Mouse (Mus musculus): ENCODE results near the gene Gm26938. TPM values are rescaled to one million over a fixed set of nuclear protein-coding genes. Genes with fewer than 3 reads are reported as not detected.

Gene Gm26938
- total RNA-seq, 2 experiments from 2014 or later: not detected

DNA sequence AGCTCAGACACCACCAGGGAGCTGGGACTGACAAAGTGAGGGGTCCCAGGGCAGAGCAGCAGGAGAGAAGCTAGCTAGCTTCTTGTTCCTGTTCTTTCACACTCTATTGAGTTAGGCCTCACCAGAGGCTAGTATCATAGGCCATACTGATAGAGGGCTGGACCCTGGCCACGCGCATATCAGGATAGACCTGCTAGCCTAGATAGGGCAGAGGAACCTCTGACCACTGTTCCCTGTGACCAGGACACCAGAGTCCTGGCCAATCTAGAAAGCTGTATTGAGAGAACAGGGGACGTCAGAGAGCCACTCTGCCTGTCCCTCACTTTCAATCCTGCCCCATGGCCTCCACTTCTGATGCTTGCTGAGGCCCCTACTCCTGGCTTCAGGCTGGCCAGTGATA, 8.2 kb downstream of the Gm26938 start:
- intact Hi-C loops (cut with DNase I): no loop called here
- no peak for DNase-seq (ENCODE audit: low spot score in 2 of 2)

DNA sequence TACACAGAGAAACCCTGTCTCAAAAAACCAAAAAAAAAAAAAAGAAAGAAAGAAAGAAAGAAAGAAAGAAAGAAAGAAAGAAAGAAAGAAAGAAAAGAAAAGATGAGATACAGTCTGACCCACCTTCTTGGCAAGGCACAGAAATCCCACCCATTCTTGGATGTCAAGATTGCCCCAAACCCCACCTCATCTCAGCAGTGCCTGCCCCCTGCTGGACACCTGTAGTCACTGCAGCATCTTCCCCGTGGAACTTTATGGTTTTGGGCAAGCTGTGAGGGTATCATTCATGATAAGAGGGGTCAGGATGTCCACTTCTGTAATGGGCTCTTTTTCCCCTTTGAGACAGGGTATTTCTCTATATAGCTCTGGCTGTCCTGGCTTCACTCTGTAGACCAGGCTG, 8.9 kb downstream of the Gm26938 start:
- no peak for DNase-seq (ENCODE audit: low spot score in 2 of 2)
- intact Hi-C loops (cut with DNase I): no loop called here

DNA sequence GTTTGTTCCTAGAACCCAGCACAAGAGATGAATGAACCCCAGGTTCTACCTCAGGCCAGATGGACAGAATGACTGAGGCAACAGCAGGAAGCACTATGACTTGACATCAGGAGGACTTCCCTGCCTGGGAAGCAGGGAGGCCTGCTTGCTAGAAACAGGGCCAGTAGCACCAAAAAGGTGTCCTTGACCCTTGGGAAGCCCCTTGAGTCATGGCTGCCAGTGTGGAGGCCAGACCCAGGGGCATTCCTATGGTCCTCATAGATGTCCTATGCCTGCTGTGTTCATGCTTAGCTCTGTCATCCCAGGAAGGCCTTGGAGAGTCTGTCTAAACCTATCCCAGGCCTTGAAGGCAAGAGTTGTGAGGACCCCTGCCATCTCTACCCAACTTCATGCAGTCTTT, 9.8 kb downstream of the Gm26938 start:
- no peak for DNase-seq (ENCODE audit: low spot score in 2 of 2)
- intact Hi-C loops (cut with DNase I): no loop called here

DNA sequence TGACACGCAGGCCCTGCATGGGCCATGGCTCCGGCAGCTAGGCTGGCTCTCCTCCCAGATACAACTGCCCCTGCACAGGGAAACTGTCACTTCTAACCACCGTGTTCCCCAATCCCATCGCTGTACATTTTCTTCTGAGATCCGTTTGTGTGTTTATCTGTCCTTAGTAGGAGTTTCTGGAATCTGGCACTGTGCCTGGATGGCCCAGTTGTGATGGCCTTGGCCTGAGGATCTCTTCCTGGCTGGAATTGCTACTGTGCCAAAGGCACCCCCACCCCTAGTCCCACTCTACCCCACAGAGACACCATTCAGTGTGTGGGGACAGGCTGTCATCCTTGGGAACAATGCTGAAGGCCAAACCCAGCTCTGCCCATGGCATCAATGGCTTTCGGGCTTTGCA, 10.2 kb downstream of the Gm26938 start:
- intact Hi-C loops (cut with DNase I): no loop called here
- no peak for DNase-seq (ENCODE audit: low spot score in 2 of 2)

DNA sequence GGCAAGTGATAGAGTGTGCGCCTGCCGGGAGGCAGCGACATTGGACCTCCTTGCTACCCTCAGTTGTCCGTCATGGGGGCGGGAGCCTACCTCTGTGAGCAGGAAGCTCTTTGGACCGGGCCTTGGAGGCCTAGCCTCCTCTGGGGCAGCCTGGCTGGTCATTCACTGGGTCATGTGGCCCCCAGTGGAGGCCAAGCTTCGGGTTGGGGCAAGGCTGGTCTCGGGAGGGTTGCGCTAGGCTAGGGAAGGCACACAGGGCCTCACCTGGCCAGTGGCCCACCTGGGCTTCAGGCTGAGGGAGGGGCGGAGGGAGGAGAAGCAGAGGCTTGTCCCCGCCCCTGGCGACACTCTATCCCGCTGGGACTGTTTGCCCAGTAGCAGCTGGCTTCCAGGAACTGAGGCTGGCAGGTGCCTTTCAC, 12.2 kb downstream of the Gm26938 start:
- no peak for DNase-seq (ENCODE audit: low spot score in 2 of 2)
- intact Hi-C loops (cut with DNase I): no loop called here

DNA sequence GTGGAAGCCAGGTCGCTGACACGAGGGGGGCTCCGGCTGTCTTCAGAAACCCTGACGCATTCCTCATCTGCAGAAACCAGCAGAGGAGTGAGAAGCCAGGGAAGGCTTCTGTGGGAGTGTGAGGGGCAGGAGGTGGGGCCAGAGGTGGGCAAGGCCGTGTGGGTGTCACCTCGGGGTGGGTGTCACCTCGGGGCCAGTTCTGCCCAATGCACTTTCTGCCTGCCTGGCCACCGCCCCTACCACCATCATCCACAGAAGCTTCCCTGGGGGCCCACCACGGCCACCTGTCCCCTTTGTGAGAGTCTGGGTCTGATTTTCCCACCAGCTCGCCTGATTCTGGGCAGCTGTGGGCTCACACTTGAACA, 13.1 kb downstream of the Gm26938 start:
- DNase-seq (ENCODE audit: low spot score in 2 of 2): no peak
- intact Hi-C loops (cut with DNase I): no loop called here

DNA sequence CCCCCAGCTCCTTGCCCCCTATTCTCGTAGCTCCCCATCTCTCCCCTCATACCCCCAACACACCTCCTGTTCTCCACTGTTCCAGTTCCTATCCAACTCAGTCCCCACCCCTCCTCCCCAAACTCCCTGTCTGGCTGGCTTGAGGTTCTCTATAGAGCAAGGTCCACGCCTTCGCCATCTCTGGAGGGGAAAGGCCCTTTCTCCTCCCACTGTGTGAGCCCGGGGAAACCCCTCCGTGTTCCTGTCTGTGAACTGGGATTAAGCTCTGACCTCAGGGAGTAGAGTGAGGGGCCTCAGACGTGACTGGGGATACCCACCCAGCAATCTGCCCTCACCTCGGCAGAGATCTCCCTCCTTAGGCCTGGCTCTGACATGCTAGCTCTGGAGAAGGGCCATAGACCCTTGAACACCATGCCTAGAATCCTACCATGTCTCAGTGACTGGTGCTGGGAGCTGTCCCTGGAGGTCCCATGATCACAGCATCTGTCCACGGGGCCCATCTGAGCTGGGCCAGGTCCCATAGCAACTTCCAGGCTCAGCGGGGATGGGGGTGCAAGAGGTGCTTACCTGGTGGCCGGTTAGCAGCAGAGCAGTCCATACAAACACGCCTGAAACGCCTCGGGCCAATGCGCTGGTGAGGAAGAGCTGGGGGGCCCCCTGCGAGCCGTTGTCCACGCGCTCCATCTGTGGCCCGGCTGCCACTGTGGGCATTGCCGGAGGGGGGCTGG, 13.6 kb downstream of the Gm26938 start:
- DNase-seq (ENCODE audit: low spot score in 2 of 2): no peak
- intact Hi-C loops (cut with DNase I): no loop called here

DNA sequence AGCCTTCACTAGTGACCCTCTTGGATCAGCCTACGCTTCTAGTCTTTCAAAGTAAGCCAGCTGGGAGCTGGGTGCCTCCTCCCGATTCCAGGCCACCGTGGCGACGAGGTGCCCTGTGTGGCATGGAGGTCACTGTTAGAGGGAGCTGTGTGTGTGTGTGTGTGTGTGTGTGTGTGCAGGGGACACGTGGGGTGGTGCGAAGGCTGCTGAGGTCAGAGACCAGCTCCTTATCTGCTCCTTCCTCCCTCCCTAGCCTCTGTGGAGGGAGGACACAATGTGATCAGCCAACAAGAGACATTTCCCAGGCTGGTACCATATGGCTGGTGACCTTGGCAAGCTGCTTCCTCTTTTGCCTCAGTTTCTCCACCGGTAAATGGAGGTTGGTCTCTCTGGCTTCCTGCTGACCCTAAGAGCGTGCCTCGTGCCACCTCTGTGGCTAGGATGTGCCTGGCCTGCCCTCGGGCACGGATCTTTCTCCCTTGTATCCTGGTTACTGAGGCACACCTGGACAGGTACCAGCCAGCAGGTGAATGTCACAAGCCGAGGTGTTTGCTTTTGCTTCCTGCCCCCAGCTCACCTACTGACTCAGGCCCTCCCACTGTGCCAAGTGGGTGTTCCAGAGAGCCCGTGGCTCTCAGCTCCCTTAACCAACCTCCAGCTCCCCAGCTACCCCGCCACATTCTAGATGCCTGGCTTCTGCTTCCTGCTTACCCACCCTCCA, 14.4 kb downstream of the Gm26938 start:
- intact Hi-C loops (cut with DNase I): no loop called here
- no peak for DNase-seq (ENCODE audit: low spot score in 2 of 2)

DNA sequence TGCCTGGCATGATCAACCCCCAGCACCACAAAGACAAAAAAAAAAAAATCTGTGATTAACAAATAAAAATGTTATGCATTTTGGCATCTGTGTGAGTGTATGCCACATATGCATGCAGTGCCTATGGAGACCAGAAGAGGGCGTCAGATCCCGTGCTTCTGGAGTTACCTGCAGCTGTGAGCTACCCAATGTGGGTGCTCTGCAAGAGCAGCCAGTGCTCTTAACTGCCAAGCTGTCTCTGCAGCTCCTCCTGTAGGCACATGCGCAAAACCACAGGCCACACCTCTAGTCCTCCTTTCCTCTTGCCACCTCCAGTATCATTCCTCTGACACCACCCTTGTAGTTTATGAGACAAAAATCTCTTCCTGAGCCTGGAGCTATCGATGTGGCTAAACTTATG, 16.8 kb downstream of the Gm26938 start:
- intact Hi-C loops (cut with DNase I): no loop called here
- DNase-seq (ENCODE audit: low spot score in 2 of 2): no peak

DNA sequence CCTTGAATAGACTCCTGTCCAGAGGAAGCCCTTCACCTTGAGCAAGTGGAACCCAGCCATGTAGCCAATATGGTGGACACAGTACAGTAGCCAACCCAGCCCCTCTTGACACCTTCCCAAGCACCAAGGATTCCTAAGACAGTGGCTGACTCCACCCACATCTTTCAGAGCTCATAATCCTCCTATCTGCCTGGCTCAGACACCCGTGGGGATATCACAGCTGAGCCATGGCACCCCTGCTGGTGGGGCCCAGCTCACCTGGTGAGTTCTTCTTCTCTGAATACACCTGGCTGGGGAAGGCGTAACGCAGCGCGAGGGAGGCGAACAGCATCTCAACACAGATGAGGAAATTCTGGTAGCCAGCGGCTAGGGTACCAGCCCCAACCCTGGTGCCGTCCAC, 20.3 kb downstream of the Gm26938 start:
- intact Hi-C loops (cut with DNase I): no loop called here
- DNase-seq (ENCODE audit: low spot score in 2 of 2): no peak

DNA sequence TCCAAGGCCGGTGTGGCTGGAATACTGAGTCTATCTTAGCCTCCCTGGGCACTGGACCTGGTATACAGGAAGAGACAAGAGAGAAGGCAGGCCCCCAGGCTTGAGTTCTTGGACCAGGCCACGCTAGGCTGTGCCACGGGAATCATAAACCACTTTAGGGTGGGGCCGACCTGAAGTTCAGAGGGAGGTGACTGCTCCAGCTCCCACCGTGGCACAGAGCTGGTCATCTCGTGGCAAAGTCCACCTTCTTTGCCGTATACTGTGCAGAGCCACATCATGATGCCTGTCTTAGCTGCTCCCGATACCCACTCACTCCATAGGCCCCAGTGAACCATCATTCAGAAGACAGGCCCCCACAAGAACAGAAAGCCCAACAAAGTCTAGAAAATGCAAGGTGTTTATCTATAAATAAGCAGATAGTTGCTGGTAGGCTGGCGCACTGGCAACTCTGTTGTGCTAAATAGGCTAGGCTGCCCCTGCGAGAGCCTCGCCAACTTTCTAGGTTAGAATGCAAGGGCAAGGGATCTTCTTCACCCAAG, 21.6 kb downstream of the Gm26938 start:
- DNase-seq (ENCODE audit: low spot score in 2 of 2): no peak

DNA sequence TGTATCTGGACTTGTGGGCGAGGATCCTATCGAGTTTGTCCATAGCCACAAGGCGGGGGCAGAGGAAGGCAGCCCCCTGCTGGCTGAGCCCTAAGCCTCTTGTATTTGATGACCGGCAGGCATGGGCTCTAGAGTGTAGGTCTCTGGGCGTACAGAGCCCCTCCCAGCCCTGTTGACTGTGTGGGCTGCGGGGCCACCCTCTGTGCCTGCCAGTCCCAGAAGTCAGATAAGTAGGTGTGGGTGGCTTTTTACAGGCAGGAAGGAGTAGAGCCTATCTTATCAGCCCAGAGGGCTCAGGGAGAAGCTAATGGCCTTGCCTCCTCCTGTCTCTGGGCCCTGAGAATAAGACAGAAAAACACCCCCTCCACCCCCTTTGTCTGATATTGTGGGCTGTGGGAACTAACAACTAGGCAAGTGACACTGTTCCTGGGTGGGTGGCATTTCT, 22.1 kb downstream of the Gm26938 start:
- intact Hi-C loops (cut with DNase I): no loop called here
- DNase-seq (ENCODE audit: low spot score in 2 of 2): no peak

More for the DNA sequence above, 21.6 kb downstream of the Gm26938 start:
- intact Hi-C loops (cut with DNase I): no loop called here

DNA sequence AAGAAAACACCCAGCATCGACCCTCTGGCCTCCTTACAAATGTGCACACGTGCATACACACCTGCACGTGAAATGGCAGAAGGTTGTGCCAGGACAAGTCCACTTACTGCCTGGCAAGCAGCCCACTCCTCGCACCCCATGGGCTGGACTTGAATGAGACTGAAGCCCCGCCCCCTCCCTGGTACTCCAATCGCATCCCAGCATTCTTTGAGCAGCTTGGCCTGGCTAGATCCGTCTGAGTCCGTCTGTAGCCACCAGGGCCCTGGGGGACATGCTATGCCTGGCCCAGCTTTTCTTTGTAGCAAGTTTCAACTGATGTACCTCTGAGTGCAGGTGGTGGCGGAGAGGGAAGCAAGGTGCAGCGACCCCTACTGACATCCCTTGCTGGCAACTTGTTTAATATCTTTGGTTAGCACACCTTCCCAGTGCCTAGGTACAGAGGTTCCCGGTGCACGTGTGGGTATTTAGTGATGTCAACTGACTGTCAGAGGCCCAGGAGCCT, 22.6 kb downstream of the Gm26938 start:
- DNase-seq (ENCODE audit: low spot score in 2 of 2): no peak
- intact Hi-C loops (cut with DNase I): no loop called here

DNA sequence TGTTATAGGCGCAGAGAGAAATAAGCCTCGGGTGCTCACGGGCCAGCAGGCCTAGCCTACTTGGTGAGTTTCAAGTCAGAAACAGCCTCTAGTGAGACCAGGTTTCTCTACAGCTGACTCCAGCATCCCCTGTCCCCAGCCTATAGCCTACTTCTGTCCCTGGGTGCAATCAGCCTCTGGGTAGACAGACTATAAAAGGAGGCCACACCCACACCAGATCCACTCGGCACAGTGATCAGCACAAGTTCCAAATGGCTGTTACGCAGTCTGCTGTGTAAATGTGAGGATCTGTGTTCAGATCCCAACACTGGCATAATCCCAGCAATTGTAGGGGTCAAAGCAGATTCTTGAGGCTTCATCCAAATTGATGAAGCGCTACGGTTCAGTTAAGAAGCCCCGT, 23.0 kb downstream of the Gm26938 start:
- intact Hi-C loops (cut with DNase I): no loop called here
- no peak for DNase-seq (ENCODE audit: low spot score in 2 of 2)

DNA sequence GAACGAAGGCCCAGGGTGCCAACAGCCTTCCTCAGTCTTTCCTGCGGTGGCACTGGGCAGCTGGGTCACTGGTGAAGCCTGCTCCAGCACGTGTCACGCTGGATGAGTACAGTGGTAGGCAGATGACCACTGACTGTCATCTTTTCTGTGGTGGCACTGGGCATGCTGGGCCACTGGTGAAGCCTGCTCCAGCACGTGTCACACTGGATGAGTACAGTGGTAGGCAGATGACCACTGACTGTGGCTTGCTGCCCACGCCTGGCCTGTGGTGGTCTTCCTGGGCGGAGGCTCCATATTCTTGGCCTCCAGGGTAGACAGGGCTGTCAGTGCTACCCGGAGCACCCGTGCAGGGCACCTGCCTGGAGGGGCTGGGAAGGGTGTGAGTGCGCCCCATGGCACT, 24.3 kb downstream of the Gm26938 start:
- no peak for DNase-seq (ENCODE audit: low spot score in 2 of 2)
- intact Hi-C loops (cut with DNase I): no loop called here

DNA sequence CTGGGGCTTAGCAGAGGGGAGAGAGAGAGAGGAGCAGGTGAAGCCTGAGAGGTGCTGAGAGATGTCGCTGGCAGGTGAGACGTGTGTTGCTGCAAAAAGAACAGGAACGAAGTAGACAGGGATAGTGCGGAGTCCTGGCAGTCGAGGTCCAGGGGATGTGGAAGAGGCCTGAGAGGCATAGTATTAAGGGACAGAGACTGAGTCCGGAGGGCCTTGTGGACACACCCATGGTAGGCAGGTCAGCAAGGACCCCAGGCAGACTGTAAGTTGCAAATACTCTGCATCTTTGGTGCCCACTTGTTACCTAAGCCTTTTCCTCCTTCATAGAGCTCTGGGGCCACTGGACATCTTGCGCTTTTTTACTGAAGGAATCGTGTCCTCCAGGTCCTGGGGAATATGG, 25.0 kb downstream of the Gm26938 start:
- intact Hi-C loops (cut with DNase I): no loop called here
- no peak for DNase-seq (ENCODE audit: low spot score in 2 of 2)

DNA sequence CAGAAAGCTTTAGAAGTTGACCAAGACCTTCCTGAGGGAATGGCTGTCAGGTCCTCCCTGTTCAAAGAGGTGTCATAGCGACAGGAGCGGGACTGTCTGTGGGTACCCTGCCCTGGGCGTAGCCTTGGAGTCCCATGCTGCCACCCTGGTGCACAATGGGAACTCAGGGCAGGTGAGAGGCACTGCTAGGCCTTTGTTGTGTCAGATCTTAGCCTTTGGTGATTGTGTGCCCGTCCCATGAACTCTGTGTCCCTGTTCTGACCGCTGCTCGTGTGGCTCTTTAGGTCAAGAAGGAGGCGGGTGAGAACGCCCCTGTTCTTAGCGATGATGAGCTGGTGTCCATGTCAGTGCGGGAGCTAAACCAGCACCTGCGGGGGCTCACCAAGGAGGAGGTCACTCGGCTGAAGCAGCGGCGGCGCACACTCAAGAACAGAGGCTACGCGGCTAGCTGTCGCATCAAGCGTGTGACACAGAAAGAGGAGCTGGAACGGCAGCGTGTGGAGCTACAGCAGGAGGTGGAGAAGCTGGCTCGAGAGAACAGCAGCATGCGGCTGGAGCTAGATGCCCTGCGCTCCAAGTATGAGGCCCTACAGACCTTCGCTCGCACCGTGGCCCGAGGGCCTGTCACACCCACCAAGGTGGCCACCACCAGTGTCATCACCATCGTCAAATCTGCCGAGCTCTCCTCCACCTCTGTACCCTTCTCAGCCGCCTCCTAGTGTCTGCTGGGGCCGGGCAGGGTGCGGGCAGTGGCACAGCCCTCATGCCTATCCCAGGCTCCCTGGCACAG, 26.2 kb downstream of the Gm26938 start:
- DNase-seq (ENCODE audit: low spot score in 2 of 2): no peak
- intact Hi-C loops (cut with DNase I): no loop called here

DNA sequence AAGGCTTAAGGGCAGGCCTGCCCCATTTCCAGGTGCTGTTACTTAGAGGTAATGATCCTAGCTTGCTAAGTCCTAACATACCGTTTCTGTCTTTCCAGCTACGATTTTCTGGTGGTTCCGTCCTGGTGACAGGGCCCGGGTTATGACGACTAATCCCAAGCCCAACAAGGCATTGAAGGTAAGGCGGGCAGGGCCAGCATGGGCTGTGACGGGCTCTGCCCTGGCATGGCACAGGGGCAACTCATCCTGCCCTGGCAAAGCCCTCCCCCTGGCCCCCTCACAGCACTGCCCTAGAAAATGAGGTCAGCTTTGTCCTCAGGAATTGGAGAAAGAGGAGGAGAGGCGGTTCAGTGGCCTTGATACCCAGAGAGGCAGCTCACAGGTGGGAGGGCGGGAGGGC, 27.2 kb downstream of the Gm26938 start:
- no peak for DNase-seq (ENCODE audit: low spot score in 2 of 2)
- intact Hi-C loops (cut with DNase I): no loop called here

DNA sequence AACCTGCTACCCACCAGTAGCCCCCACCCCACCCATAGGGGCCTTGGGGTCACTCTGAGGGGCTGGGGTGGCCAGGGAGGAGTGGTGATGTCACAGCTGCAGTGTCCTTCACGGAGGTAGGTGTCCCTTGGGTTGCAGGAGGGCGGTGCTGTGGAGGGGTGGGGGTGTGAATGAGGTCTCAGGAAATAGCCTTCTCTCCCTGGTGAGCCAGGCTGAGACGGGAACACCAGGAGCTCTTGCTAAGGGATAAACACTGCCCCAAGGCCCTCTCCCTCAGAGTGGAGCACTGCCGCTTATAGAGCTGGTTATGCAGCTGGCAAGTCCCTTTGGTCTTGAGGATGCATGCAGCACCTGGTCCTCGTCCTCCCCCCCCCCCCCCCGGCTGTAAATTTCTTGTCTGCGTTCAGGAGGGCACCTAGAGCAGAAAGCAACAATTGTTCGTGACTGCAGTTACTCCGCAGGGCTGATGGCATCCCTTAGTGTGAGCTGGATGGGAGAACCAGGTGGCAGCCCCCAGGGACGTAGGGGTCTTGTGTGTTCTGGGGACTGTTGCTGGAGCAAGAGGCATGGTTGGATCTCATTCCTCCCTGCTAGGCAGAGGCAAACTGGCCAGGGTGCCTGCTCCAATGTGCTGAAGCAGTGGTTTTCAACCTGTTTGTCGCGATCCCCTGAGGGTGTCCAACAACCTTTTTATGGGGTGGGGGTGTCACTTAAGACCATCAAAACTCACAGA, 27.9 kb downstream of the Gm26938 start:
- intact Hi-C loops (cut with DNase I): no loop called here
- no peak for DNase-seq (ENCODE audit: low spot score in 2 of 2)
